Mouse (Mus musculus) liver, embryonic 15.5 days (tissue): Measurements from ENCODE around the gene Gm17660. TPM values are rescaled to one million over a fixed set of nuclear protein-coding genes. Genes with fewer than 3 reads are reported as not detected.

Experiments used
- ATAC-seq: fragments of 200-750 bp; cut with Nextera tagmentation; 2 replicates; pipeline ENCODE4 v1.8.0; 2017; ENCODE audit warnings: moderate number of reproducible peaks, mild to moderate bottlenecking, moderate library complexity; ENCODE audit not compliant: insufficient read depth
- H3K27ac ChIP-seq: fragments of 300-500 bp; sonication (generic); replicated peaks from 2 replicates; pipeline ENCODE4 v1.5.1; 2015; ENCODE audit warnings: mild to moderate bottlenecking, inconsistent platforms
- H3K27me3 ChIP-seq: fragments of 300-500 bp; sonication (generic); 2 replicates; pipeline ENCODE4 v1.6.1; 2015; ENCODE audit warnings: mild to moderate bottlenecking, inconsistent platforms
- H3K36me3 ChIP-seq: fragments of 300-500 bp; sonication (generic); replicated peaks from 2 replicates; pipeline ENCODE4 v1.6.1; 2015; ENCODE audit warnings: moderate library complexity, mild to moderate bottlenecking, inconsistent platforms
- H3K4me1 ChIP-seq: fragments of 300-500 bp; sonication (generic); replicated peaks from 2 replicates; pipeline ENCODE4 v1.6.1; 2015; ENCODE audit warnings: inconsistent platforms
- H3K4me2 ChIP-seq: fragments of 300-500 bp; sonication (generic); 2 replicates; pipeline ENCODE4 v1.6.1; 2015; ENCODE audit warnings: moderate library complexity, mild to moderate bottlenecking, inconsistent platforms
- H3K4me3 ChIP-seq: fragments of 300-500 bp; sonication (generic); replicated peaks from 2 replicates; pipeline ENCODE4 v1.5.1; 2015; ENCODE audit warnings: mild to moderate bottlenecking, inconsistent platforms
- H3K9ac ChIP-seq: fragments of 300-500 bp; sonication (generic); 2 replicates; pipeline ENCODE4 v1.6.1; 2015; ENCODE audit warnings: moderate library complexity, mild to moderate bottlenecking, inconsistent platforms
- H3K9me3 ChIP-seq: fragments of 300-500 bp; sonication (generic); replicated peaks from 2 replicates; pipeline ENCODE4 v1.6.1; 2016; ENCODE audit warnings: inconsistent platforms
- WGBS: fragments of 180-500 bp; shearing (Covaris S2); methylation state at CpG from one replicate; pipeline ENCODE4 v1.1.7; 2015; ENCODE audit warnings: mixed read lengths; ENCODE audit not compliant: insufficient replicate concordance; 5-methylcytosine and 5-hydroxymethylcytosine counted together
- microRNA-seq: library from miRNA; unstranded; fragments of <30 nt; microRNA quantifications from one replicate; pipeline ENCODE4, GENCODE M21; 2016
- polyA plus RNA-seq: library from polyadenylated mRNA; unstranded; fragments of >200 nt; fragmentation: Nextera tagmentation; extraction: Ambion mirVana; gene quantifications from 2 replicates; pipeline ENCODE4 v1.2.1, GENCODE M21; 2015

Gene Gm17660
- polyA plus RNA-seq, 1 experiment from 2014 or later = not detected

GRCm38 (mm10) chr5:104021597-104022378 lies 55.6 kb downstream of the Gm17660 start, which contains the start of gene Hsd17b11:
TSS of gene Hsd17b11 (minus strand) at chr5:104021919.
- Histone ChIP-seq H3K36me3 (peaks cover 9% of the 10 kb centered on the region; the same call in 1 of the 2 replicates), H3K9me3 (no peaks in the 10 kb centered on the region), H3K4me2 (peak within 1 kb of the TSS; percentile 71), H3K9ac (peak within 1 kb of the TSS; percentile 13), H3K27me3 (no peaks in the 10 kb centered on the region), H3K27ac (peak within 1 kb of the TSS; percentile 74), H3K4me3 (peak within 1 kb of the TSS; percentile 56), H3K4me1 (peaks cover 46% of the 10 kb centered on the region)
- WGBS = 1% methylated on average over 31 of the region's 31 CpGs
- peak; percentile 79 for ATAC-seq

Small RNA genes within 50 kb of the gene (microRNA-seq; reads per million reads assigned to microRNA genes)
- 6.3 reads per million, percentile 21 among the genes with 10 or more reads in this experiment for gene Mir5619

Other genes starting within 250 kb of the Gm17660 start
- 1.2 and 1.8 TPM in 2 replicates for gene Klhl8, start 166.3 kb downstream of the Gm17660 start, polyA plus RNA-seq
- gene Hsd17b13, start 100.2 kb downstream of the Gm17660 start, polyA plus RNA-seq = 35.5 and 52.8 TPM in 2 replicates
- 2.6 and 2.7 TPM in 2 replicates for gene Hsd17b11, start 55.7 kb downstream of the Gm17660 start, polyA plus RNA-seq
- 69.4 and 69.6 TPM in 2 replicates for gene Nudt9, start 31.3 kb downstream of the Gm17660 start, polyA plus RNA-seq
- 2.9 and 3.2 TPM in 2 replicates for gene Sparcl1, start 36.1 kb upstream of the Gm17660 start, polyA plus RNA-seq
- gene Dspp, start 93.1 kb upstream of the Gm17660 start, polyA plus RNA-seq = not detected in 2 replicates
- not detected in 2 replicates for gene Dmp1, start 125.0 kb upstream of the Gm17660 start, polyA plus RNA-seq
- 0.06 TPM in 1 of 2 replicates, not detected in the other for gene Ibsp, start 221.6 kb upstream of the Gm17660 start, polyA plus RNA-seq
- gene Mepe, start 247.7 kb upstream of the Gm17660 start, polyA plus RNA-seq = not detected in 2 replicates